Mouse (Mus musculus) hindbrain, embryonic 16.5 days (tissue): Measurements from ENCODE around the gene Zfand6. TPM values are rescaled to one million over a fixed set of nuclear protein-coding genes. Genes with fewer than 3 reads are reported as not detected.

Source experiments
- ATAC-seq: fragments of 200-750 bp; cut with Nextera tagmentation; 2 replicates; pipeline ENCODE4 v1.8.0; 2017; ENCODE audit warnings: moderate TSS enrichment, moderate library complexity
- H3K27ac ChIP-seq: fragments of 300-500 bp; sonication (generic); 2 replicates; pipeline ENCODE4 v1.5.1; 2014; ENCODE audit warnings: low read depth, mild to moderate bottlenecking, control low read depth, low read length, moderate library complexity
- H3K27me3 ChIP-seq: fragments of 300-500 bp; sonication (generic); replicated peaks from 2 replicates; pipeline ENCODE4 v1.6.1; 2014; ENCODE audit warnings: low read length; ENCODE audit not compliant: control insufficient read depth, insufficient read depth
- H3K36me3 ChIP-seq: fragments of 300-500 bp; sonication (generic); 2 replicates; pipeline ENCODE4 v1.6.1; 2014; ENCODE audit warnings: mild to moderate bottlenecking, low read length, moderate library complexity, mixed read lengths; ENCODE audit not compliant: control insufficient read depth, insufficient read depth
- H3K4me1 ChIP-seq: fragments of 300-500 bp; sonication (generic); 2 replicates; pipeline ENCODE4 v1.6.1; 2014; ENCODE audit warnings: low read depth, low read length; ENCODE audit not compliant: control insufficient read depth, insufficient read depth
- H3K4me2 ChIP-seq: fragments of 300-500 bp; sonication (generic); 2 replicates; pipeline ENCODE4 v1.6.1; 2014; ENCODE audit warnings: mild to moderate bottlenecking, low read length, control low read depth, moderate library complexity
- H3K4me3 ChIP-seq: fragments of 300-500 bp; sonication (generic); 2 replicates; pipeline ENCODE4 v1.5.1; 2014; ENCODE audit warnings: mild to moderate bottlenecking, low read length, control low read depth, moderate library complexity
- H3K9ac ChIP-seq: fragments of 300-500 bp; sonication (generic); 2 replicates; pipeline ENCODE4 v1.6.1; 2014; ENCODE audit warnings: low read depth, mild to moderate bottlenecking, control low read depth, low read length, moderate library complexity
- H3K9me3 ChIP-seq: fragments of 300-500 bp; sonication (generic); 2 replicates; pipeline ENCODE4 v1.6.1; 2014; ENCODE audit warnings: mild to moderate bottlenecking, low read length, moderate library complexity; ENCODE audit not compliant: control insufficient read depth
- WGBS: fragments of 180-500 bp; shearing (Covaris S2); extraction: QIAGEN DNeasy Blood & Tissue Kit; methylation state at CpG from one replicate; pipeline ENCODE4 v1.1.7; 2014; 5-methylcytosine and 5-hydroxymethylcytosine counted together
- polyA plus RNA-seq: library from polyadenylated mRNA; unstranded; fragments of >200 nt; fragmentation: Nextera tagmentation; extraction: Ambion mirVana; gene quantifications from 2 replicates; pipeline ENCODE4 v1.2.1, GENCODE M21; 2015

Zfand6 gene
- polyA plus RNA-seq, 1 experiment from 2014 or later, result 170 TPM

GRCm38 (mm10) chr7:84604501-84604900 lies 85.3 kb downstream of the Zfand6 start:
- no peak for ATAC-seq
- H3K4me3 ChIP-seq, result no peak overlapping the region
- H3K36me3 ChIP-seq, result no peaks in the 10 kb centered on the region
- 72% methylated on average over 3 of the region's 3 CpGs for WGBS
- H3K9me3 ChIP-seq, result no peaks in the 10 kb centered on the region
- H3K4me2 ChIP-seq, result peak overlapping the region; percentile 98
- H3K9ac ChIP-seq, result no peak overlapping the region
- peaks cover 14% of the 10 kb centered on the region for H3K4me1 ChIP-seq
- H3K27me3 ChIP-seq, result no peaks in the 10 kb centered on the region
- H3K27ac ChIP-seq, result no peak overlapping the region

GRCm38 (mm10) chr7:84601331-84601730 lies 88.4 kb downstream of the Zfand6 start:
- no peak overlapping the region for H3K4me2 ChIP-seq
- no peak overlapping the region for H3K27ac ChIP-seq
- H3K27me3 ChIP-seq, result no peaks in the 10 kb centered on the region
- peaks cover 12% of the 10 kb centered on the region for H3K4me1 ChIP-seq
- H3K9ac ChIP-seq, result no peak overlapping the region
- no peaks in the 10 kb centered on the region for H3K36me3 ChIP-seq
- H3K4me3 ChIP-seq, result no peak overlapping the region
- 96% methylated on average over 3 of the region's 3 CpGs for WGBS
- no peaks in the 10 kb centered on the region for H3K9me3 ChIP-seq
- ATAC-seq, result no peak

GRCm38 (mm10) chr7:84600631-84601030 lies 89.1 kb downstream of the Zfand6 start:
- H3K4me3 ChIP-seq, result no peak overlapping the region
- no peak overlapping the region for H3K9ac ChIP-seq
- 97% methylated on average over 2 of the region's 2 CpGs for WGBS
- H3K36me3 ChIP-seq, result no peaks in the 10 kb centered on the region
- peaks cover 11% of the 10 kb centered on the region for H3K4me1 ChIP-seq
- H3K27me3 ChIP-seq, result no peaks in the 10 kb centered on the region
- no peak overlapping the region for H3K4me2 ChIP-seq
- no peak for ATAC-seq
- H3K9me3 ChIP-seq, result no peaks in the 10 kb centered on the region
- H3K27ac ChIP-seq, result no peak overlapping the region

- 0 out of 2 replicates have a peak, but pooled peaks cover 2% of the 10 kb centered on the region for H3K4me1 ChIP-seq
- H3K36me3 ChIP-seq, result no peaks in the 10 kb centered on the region
- H3K4me3 ChIP-seq, result no peak overlapping the region
- no peak overlapping the region for H3K27ac ChIP-seq
- H3K9me3 ChIP-seq, result no peaks in the 10 kb centered on the region
- no peak overlapping the region for H3K9ac ChIP-seq
- H3K27me3 ChIP-seq, result no peaks in the 10 kb centered on the region
- no peak for ATAC-seq
- H3K4me2 ChIP-seq, result no peak overlapping the region
- WGBS, result 86% methylated on average over 3 of the region's 3 CpGs
Measured at GRCm38 (mm10) chr7:84596633-84597032, 93.1 kb downstream of the Zfand6 start.

GRCm38 (mm10) chr7:84596002-84596401 lies 93.8 kb downstream of the Zfand6 start:
- no peak overlapping the region for H3K27ac ChIP-seq
- 90% methylated on average over 3 of the region's 3 CpGs for WGBS
- 0 out of 2 replicates have a peak, but pooled peaks cover 2% of the 10 kb centered on the region for H3K4me1 ChIP-seq
- no peaks in the 10 kb centered on the region for H3K9me3 ChIP-seq
- ATAC-seq, result no peak
- H3K4me2 ChIP-seq, result no peak overlapping the region
- no peaks in the 10 kb centered on the region for H3K36me3 ChIP-seq
- no peak overlapping the region for H3K4me3 ChIP-seq
- no peak overlapping the region for H3K9ac ChIP-seq
- no peaks in the 10 kb centered on the region for H3K27me3 ChIP-seq

- Histone ChIP-seq H3K4me3 (no peak overlapping the region), H3K9ac (0 out of 2 replicates have a peak overlapping the region, but pooled peaks have one; percentile 18), H3K27me3 (no peaks in the 10 kb centered on the region), H3K4me1 (0 out of 2 replicates have a peak, but pooled peaks cover 2% of the 10 kb centered on the region), H3K4me2 (no peak overlapping the region; the same call in none of the 2 replicates), H3K36me3 (no peaks in the 10 kb centered on the region), H3K27ac (no peak overlapping the region), H3K9me3 (no peaks in the 10 kb centered on the region)
- ATAC-seq, result no peak; the same call in 1 of the 2 replicates
Measured at GRCm38 (mm10) chr7:84594917-84595303, 94.8 kb downstream of the Zfand6 start.

GRCm38 (mm10) chr7:84594087-84594916 lies 95.5 kb downstream of the Zfand6 start:
- Histone ChIP-seq H3K9me3 (no peaks in the 10 kb centered on the region), H3K4me2 (peak overlapping the region; percentile 38), H3K4me3 (no peak overlapping the region), H3K4me1 (0 out of 2 replicates have a peak, but pooled peaks cover 2% of the 10 kb centered on the region), H3K27me3 (no peaks in the 10 kb centered on the region), H3K36me3 (no peaks in the 10 kb centered on the region), H3K9ac (0 out of 2 replicates have a peak overlapping the region, but pooled peaks have one; percentile 18), H3K27ac (no peak overlapping the region)
- 51% methylated on average over 8 of the region's 8 CpGs for WGBS
- peak; percentile 87 for ATAC-seq

- Histone ChIP-seq H3K36me3 (no peaks in the 10 kb centered on the region), H3K4me3 (no peak overlapping the region), H3K4me2 (no peak overlapping the region), H3K9me3 (no peaks in the 10 kb centered on the region), H3K9ac (no peak overlapping the region), H3K27ac (no peak overlapping the region), H3K4me1 (0 out of 2 replicates have a peak, but pooled peaks cover 2% of the 10 kb centered on the region), H3K27me3 (no peaks in the 10 kb centered on the region)
- 91% methylated on average over 3 of the region's 3 CpGs for WGBS
- ATAC-seq, result no peak
Measured at GRCm38 (mm10) chr7:84591347-84591746, 98.4 kb downstream of the Zfand6 start.

- Histone ChIP-seq H3K4me1 (0 out of 2 replicates have a peak, but pooled peaks cover 2% of the 10 kb centered on the region), H3K9ac (no peak overlapping the region), H3K27me3 (no peaks in the 10 kb centered on the region), H3K9me3 (no peaks in the 10 kb centered on the region), H3K27ac (no peak overlapping the region), H3K36me3 (no peaks in the 10 kb centered on the region), H3K4me2 (no peak overlapping the region), H3K4me3 (no peak overlapping the region)
- ATAC-seq, result no peak
- 84% methylated on average over 2 of the region's 2 CpGs for WGBS
Measured at GRCm38 (mm10) chr7:84590622-84591021, 99.1 kb downstream of the Zfand6 start.
